Mouse (Mus musculus): ENCODE results near the gene Zswim4.

Gene Zswim4

DNA sequence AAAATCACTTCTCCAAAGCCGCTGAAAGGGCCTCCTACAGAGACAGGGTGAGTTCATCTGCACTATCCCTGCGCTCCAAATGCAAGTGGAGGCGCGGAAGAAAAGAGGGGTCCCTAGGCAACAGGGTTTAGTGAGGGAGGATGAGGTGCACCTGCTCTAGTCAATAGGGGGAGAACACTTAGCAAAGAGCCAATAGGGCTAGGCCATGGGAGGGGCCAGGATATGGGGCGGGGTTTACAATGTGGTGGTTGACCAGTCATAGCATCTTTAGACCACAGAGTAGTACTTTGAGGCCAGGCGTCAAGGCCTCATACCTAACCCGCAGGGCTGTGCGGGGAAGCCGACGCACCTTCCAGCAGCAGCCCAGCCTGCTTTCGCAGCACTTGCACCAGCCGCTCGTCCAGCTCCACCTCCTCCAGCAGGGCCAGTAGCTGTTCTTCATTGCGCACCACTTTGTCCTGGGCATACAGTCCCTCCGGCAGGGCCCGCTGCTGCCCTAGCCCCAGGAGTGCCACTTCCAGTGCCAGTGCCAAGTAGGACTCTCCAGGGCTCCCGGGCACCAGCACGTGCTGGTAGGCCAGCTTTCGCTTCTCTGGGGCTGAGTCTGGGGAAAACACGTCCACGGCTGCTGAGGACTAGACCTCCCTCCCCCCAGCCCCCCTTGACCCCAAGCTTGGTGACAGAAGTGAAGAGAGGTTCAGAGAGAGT lies 13.4 kb downstream of the Zswim4 start:
- no peak for DNase-seq

- no peak for DNase-seq
Observed at GRCm38 (mm10) chr8:84222566-84223165, 14.2 kb downstream of the Zswim4 start.

DNA sequence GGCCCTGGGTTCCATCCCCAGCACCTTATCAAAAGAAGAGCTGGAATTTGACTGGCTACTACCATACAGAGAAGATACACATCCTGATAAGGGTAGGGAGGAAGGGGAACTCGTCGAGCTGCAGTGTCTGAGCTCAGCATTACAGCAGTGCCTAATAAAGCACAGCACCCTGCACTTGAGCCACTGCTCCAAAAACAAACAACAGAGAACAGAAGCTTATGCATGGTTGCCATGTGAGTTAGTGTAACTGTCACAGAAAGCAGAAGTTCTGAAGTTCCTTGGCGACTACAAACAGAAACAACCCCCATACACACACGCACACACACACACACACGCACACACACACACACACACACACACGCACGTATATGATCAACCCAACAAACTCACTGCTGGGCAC lies 16.8 kb downstream of the Zswim4 start:
- no peak for DNase-seq

- DNase-seq = no peak
Observed at GRCm38 (mm10) chr8:84218143-84218542, 18.7 kb downstream of the Zswim4 start.

GRCm38 (mm10) chr8:84217206-84217605 lies 19.6 kb downstream of the Zswim4 start:
- no peak for DNase-seq

- DNase-seq = no peak
Observed at GRCm38 (mm10) chr8:84213277-84213676, 23.6 kb downstream of the Zswim4 start.

DNA sequence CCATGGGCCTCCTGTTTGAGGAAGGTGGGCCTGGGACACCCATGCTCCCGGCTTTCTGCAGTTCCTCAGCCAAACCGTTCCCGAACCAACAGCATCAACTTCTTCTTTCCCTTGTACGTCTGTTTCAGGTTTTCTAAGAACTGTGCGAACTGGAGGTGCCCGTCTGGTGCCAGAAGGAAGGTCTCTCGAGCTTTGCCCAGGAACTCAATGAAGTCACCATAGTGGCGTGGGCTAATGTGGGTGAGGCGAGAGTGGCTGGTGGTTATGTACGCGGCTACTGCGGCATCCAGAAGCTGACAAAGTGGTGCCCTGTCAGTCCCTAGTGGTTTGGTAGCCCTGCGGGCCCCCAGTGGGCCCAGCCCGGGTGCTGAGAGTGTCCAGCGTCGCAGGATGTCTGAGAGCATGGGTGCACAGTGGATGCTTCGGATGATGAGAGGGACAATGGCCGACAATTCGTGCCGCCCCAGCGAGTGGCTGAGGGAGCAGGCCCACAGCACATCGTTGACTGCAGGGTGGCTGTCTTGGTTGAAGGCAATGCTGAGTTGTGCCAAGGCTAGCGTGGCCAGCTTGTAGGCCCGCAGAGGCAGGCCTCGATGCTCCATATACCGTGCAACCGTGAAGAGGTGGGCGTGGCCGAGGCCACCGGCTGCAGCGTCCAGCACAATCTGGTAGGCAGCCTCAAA lies 24.8 kb downstream of the Zswim4 start:
- no peak for DNase-seq

GRCm38 (mm10) chr8:84211202-84211601 lies 25.7 kb downstream of the Zswim4 start:
- DNase-seq = no peak

DNA sequence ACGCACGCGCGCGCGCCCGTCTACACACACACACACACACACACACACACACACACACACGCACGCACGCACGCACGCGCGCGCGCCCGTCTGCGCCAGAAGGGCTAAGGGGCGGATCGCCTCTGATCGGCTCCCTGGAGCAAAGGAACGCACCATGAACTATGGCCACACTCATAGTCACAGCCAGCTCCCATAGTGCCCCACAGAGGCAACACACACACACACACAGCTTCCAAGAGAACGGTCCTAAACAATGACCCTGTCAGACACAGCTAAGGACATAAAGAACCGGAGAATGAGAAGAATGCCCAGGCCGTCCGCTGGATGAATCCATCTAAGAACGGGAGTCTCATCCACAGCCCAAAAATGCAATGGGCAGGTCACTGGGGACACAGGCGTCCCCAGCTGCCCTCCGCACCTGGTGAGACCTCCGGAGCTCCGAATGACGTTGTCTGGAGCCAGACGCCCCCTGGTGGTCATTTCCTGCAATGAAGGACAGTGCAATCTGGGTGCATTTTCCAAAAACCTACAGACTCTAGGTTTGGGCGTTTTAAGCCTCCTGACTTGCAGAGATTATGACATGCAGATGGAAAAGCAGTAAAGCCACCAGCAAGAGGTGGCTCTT lies 26.6 kb downstream of the Zswim4 start:
- peak; percentile 89 for DNase-seq

DNA sequence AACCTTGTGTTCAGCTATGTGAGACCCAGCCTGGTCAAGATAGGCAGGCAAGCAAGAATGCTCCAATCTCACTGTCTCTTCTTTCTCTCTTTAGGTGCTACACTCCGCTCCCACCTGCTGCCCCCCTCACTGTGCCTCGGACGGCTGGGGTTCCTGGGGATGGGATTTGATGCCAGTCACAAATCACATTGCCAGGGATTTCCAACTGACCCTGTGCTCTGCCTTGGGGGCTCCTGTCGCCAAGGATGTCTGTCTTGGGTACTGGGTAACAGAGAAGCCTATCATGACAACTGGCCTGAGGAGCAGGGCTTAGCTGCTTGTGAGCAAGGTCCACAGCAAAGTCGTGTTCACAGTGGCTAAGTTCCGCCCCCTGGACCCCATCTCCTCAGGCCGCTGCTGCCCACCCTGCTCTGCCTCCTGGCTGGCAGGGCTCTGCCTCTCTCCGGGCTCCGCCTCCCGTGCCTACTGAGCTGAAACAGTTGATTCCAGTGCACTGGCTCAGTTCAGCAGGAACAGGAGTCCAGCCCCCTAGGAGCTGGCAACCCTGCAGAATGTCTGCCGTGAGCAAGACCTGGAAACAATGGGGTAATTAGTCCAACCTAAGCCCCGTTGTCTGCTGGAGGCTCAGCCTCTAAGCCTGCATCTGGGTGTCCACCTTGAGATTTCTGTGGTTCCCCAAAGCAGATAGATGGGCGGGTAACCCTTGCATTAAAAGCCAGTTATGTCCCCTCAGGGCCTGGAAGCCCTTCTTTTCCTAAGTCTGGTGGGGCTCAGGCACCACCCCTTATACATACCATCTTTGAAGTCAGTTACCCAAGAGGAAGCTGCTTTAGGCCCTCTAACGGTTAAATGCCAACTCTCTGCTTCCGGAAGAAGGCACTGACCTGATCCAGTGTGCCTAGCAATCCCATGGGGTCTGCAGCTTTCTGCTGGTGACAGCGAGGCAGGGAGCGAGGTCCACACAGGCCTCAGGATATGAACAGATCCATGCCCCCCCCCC lies 28.2 kb downstream of the Zswim4 start:
- DNase-seq = peak; percentile 65

DNA sequence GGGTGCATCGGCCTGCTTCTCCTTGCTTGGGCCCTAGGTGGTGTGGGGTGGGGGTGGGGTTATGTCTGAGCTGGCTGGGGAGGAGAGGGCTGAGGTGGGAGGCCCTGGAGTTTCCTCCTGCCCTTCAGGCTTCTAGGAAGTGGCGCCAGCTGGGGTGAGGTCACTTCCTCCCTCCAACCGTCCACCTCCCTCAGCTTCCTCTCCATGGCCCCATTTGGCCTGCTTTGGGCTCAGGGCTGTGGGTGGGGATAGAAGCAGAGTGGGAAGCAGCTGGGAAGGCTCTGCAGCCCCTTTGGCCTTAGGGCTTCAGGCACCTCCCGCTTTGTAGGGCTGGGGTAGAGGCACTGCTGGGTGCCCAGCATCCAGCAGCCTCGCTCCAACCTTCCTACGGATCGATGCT lies 29.0 kb downstream of the Zswim4 start:
- peak; percentile 71 for DNase-seq

DNA sequence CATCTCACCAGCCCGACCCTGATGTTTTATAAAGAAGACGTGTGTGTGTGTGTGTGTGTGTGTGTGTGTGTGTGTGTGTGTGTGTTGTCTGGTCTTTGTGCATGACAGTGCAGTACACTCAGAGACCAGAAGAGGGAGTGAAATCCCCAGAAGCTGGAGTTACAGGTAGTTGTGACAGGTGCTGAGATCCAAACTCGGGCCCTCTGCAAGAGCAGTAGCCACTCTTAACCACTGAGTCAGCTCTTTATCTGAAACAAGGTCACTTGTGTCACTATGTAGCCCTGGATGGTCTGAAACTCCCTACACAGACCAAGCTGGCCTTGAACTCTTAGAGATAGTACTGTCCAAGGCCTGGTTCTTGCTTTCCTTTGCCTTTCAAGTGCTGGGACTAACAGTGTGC lies 30.2 kb downstream of the Zswim4 start:
- no peak for DNase-seq

DNA sequence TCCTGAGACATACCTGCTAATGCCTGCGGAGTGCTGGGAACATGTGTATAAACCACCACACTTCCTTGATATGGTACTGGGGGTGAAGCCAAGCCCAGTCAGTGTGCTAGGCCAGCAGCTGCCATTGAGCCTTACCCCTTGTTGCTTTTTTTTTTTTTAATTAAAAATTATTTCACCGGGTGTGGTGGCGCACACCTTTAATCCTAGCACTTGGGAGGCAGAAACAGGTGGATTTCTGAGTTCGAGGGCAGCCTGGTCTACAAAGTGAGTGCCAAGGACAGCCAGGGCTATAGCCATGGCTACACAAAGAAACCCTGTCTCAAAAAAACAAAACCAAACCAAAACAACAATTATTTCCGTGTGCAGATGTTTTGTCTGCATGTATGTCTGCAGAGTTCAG lies 31.8 kb downstream of the Zswim4 start:
- no peak for DNase-seq

GRCm38 (mm10) chr8:84203975-84204772 lies 32.7 kb downstream of the Zswim4 start:
- peak; percentile 40 for DNase-seq

GRCm38 (mm10) chr8:84202938-84203917 lies 33.6 kb downstream of the Zswim4 start:
- peak; percentile 85 for DNase-seq

- DNase-seq = no peak
Observed at GRCm38 (mm10) chr8:84202466-84202865, 34.4 kb downstream of the Zswim4 start.

DNA sequence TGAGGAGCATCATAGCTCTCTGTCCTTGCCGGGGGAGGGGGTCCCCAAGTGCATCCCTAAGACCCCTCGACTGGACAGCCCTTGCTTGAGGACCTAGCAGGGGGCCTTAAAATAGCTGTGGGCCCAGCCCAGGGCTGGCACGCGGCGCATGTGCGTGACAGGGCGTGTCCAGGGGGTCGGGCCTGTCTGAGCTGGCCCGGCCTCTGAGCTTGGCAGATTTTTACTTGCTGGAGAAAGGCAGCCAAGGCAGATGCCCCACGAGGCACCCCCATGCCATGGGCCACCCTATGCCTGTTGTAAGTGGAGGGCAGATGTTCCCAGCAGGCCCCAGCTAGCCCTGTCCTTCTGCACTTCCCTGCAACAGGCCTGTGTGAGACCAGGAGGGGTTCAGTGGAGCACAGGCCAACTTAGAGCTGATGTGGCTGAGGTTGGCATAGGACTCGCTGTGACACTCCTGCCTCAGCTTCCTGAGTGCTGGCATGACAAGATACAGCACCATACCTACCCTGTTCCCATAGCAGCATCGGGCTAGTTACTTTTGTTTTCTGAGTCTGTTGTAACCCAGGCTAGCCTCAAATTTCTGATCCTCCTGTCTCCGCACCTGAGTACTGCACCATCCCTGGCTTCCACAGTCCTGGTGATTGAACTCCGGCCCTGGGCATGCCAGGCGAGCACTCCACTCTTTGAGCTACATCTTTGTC lies 35.2 kb downstream of the Zswim4 start:
- DNase-seq = no peak

DNA sequence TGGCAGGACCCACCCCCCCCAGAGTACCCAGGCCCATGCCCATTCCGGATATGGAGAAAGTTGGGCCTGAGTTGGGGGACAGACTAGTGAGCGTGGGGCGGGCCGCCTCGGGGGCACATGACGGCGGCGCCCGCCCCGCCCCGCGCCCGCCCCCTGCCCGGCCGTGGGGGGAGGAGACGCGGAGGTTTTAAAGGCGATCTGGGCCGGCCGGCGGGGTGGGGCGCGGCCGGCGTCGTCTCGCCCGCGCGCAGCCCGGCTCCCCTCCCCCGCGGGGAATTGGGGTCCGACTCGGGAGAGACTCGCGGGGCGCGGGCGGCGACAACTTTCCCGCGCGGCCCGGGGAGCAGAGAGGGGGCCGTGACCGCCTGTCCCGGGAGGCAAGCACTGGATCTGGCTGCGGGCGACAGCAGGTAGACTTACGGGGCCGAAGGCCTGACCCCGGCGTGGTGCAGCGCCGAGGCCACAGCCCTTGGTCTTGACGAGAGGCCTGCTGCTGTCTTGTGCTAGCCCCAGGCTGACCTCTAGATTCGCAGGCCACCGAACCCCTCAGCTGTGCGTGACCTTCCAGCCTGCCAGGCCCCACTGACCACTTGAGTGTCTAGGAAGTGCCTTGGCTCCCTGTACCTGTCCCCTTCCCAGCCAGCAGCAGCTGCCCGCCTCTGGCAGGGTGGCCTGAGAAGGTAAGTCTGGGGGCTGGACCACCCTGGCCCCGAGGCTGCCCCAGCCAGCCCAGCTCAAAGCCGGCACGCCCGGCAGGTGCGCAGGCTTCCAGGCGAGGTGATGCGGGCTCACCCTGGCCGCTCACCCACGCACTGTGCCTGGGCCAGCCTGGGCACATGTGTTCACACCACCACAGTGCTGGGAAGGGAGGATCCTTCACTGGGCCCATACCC lies 36.0 kb downstream of the Zswim4 start:
- DNase-seq = peak; percentile 65

DNA sequence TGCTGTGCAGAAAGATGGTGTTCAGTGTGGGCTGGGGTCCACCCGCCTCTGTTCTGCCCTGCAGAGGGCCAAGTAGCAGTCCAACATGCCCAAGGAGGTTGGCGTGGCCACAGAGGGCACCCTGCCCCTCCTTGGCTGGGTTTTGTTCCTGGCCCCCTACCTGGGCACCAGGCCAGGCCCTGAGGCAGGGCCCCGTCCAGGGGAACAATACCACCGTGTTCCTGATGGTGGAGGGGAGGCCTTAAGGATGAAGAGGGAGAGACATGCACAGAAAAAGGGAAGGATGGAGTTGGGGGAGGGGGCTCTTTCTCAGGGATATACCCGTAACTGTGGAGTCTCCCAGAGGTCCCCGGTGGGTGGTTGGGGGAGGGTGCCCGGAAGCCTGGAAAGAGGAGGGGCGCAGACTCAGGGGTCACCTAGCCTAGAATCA lies 36.7 kb downstream of the Zswim4 start:
- DNase-seq = no peak
